Mouse (Mus musculus): ENCODE data around the gene Sgms2. TPM values are rescaled to one million over a fixed set of nuclear protein-coding genes. Genes with fewer than 3 reads are reported as not detected.

Gene Sgms2
- polyA plus RNA-seq, 1 experiment from 2014 or later, result 4.1 TPM

- ATAC-seq, result no peak
- WGBS, result 77% methylated on average over 7 of the region's 7 CpGs
- TF ChIP-seq EP300 (IDR thresholded peaks at IDR 0.05) (no peak), CTCF (IDR thresholded peaks at IDR 0.05) (no peak)
- H3K36me3 ChIP-seq (ENCODE audit: insufficient read depth, low read length), result no peaks in the 10 kb centered on the region
- H3K4me1 ChIP-seq (ENCODE audit: insufficient read depth, low read depth, low read length), result no peaks in the 10 kb centered on the region
- no peak for DNase-seq (ENCODE audit: low spot score)
- H3K9ac ChIP-seq (replicated peaks; ENCODE audit: low read depth), result no peak overlapping the region
- no peak overlapping the region for H3K4me3 ChIP-seq (ENCODE audit: low read depth, low read length)
- no peak overlapping the region for H3K27ac ChIP-seq (ENCODE audit: low read length)
- no peaks in the 10 kb centered on the region for H3K9me3 ChIP-seq (ENCODE audit: low read length)
- no peaks in the 10 kb centered on the region for H3K27me3 ChIP-seq (replicated peaks; ENCODE audit: insufficient read depth, low read length)
- H3K4me2 ChIP-seq (replicated peaks; ENCODE audit: low read depth, low read length), result no peak overlapping the region
These were observed 118.2 kb downstream of the Sgms2 start for GRCm38 (mm10) chr3:131372996-131373395.

- no peak for TF ChIP-seq EP300 (IDR thresholded peaks at IDR 0.05)
- TF ChIP-seq CTCF (IDR thresholded peaks at IDR 0.05), result no peak
- DNase-seq (ENCODE audit: low spot score), result no peak
These were observed 122.5 kb downstream of the Sgms2 start for GRCm38 (mm10) chr3:131368678-131369077.

GRCm38 (mm10) chr3:131367452-131367851, 123.8 kb downstream of the Sgms2 start:
- Histone ChIP-seq H3K9me3 (ENCODE audit: low read length) (no peaks in the 10 kb centered on the region), H3K4me1 (ENCODE audit: insufficient read depth, low read depth, low read length) (no peaks in the 10 kb centered on the region), H3K4me2 (replicated peaks; ENCODE audit: low read depth, low read length) (no peak overlapping the region), H3K27me3 (replicated peaks; ENCODE audit: insufficient read depth, low read length) (no peaks in the 10 kb centered on the region), H3K36me3 (ENCODE audit: insufficient read depth, low read length) (no peaks in the 10 kb centered on the region), H3K9ac (replicated peaks; ENCODE audit: low read depth) (no peak overlapping the region), H3K4me3 (ENCODE audit: low read depth, low read length) (no peak overlapping the region), H3K27ac (ENCODE audit: low read length) (no peak overlapping the region)
- ATAC-seq (no peak), DNase-seq (ENCODE audit: low spot score) (no peak)
- TF ChIP-seq EP300 (IDR thresholded peaks at IDR 0.05) (no peak), CTCF (IDR thresholded peaks at IDR 0.05) (no peak)
- 76% methylated on average over 4 of the region's 4 CpGs for WGBS

More at GRCm38 (mm10) chr3:131368678-131369077, 122.5 kb downstream of the Sgms2 start:
- no peaks in the 10 kb centered on the region for H3K4me1 ChIP-seq (ENCODE audit: insufficient read depth, low read depth, low read length)
- no peak for ATAC-seq
- H3K4me3 ChIP-seq (ENCODE audit: low read depth, low read length), result no peak overlapping the region
- 82% methylated on average over 8 of the region's 8 CpGs for WGBS
- H3K36me3 ChIP-seq (ENCODE audit: insufficient read depth, low read length), result no peaks in the 10 kb centered on the region
- H3K9ac ChIP-seq (replicated peaks; ENCODE audit: low read depth), result no peak overlapping the region
- H3K4me2 ChIP-seq (replicated peaks; ENCODE audit: low read depth, low read length), result no peak overlapping the region
- H3K27me3 ChIP-seq (replicated peaks; ENCODE audit: insufficient read depth, low read length), result no peaks in the 10 kb centered on the region
- no peaks in the 10 kb centered on the region for H3K9me3 ChIP-seq (ENCODE audit: low read length)
- H3K27ac ChIP-seq (ENCODE audit: low read length), result no peak overlapping the region

GRCm38 (mm10) chr3:131364632-131365446, 126.4 kb downstream of the Sgms2 start:
- H3K9me3 ChIP-seq (ENCODE audit: low read length), result no peaks in the 10 kb centered on the region
- H3K4me3 ChIP-seq (ENCODE audit: low read depth, low read length), result peak overlapping the region; percentile 15
- DNase-seq (ENCODE audit: low spot score) (peak; percentile 80), ATAC-seq (peak; percentile 91)
- 29% methylated on average over 23 of the region's 23 CpGs for WGBS
- no peak overlapping the region for H3K27ac ChIP-seq (ENCODE audit: low read length)
- peak overlapping the region; percentile 46 for H3K4me2 ChIP-seq (replicated peaks; ENCODE audit: low read depth, low read length)
- no peaks in the 10 kb centered on the region for H3K27me3 ChIP-seq (replicated peaks; ENCODE audit: insufficient read depth, low read length)
- no peaks in the 10 kb centered on the region for H3K36me3 ChIP-seq (ENCODE audit: insufficient read depth, low read length)
- no peaks in the 10 kb centered on the region for H3K4me1 ChIP-seq (ENCODE audit: insufficient read depth, low read depth, low read length)
- no peak overlapping the region for H3K9ac ChIP-seq (replicated peaks; ENCODE audit: low read depth)
- TF ChIP-seq EP300 (IDR thresholded peaks at IDR 0.05) (no peak), CTCF (IDR thresholded peaks at IDR 0.05) (no peak)

GRCm38 (mm10) chr3:131364194-131364593, 127.0 kb downstream of the Sgms2 start:
- H3K27me3 ChIP-seq (replicated peaks; ENCODE audit: insufficient read depth, low read length), result no peaks in the 10 kb centered on the region
- DNase-seq (ENCODE audit: low spot score) (no peak), ATAC-seq (peak; percentile 39)
- H3K4me2 ChIP-seq (replicated peaks; ENCODE audit: low read depth, low read length), result peak overlapping the region; percentile 46
- H3K9me3 ChIP-seq (ENCODE audit: low read length), result no peaks in the 10 kb centered on the region
- WGBS, result 29% methylated on average over 8 of the region's 8 CpGs
- peak overlapping the region; percentile 15; the same call in 1 of the 2 replicates for H3K4me3 ChIP-seq (ENCODE audit: low read depth, low read length)
- TF ChIP-seq EP300 (IDR thresholded peaks at IDR 0.05) (no peak), CTCF (IDR thresholded peaks at IDR 0.05) (no peak)
- H3K36me3 ChIP-seq (ENCODE audit: insufficient read depth, low read length), result no peaks in the 10 kb centered on the region
- H3K9ac ChIP-seq (replicated peaks; ENCODE audit: low read depth), result no peak overlapping the region
- no peaks in the 10 kb centered on the region for H3K4me1 ChIP-seq (ENCODE audit: insufficient read depth, low read depth, low read length)
- no peak overlapping the region for H3K27ac ChIP-seq (ENCODE audit: low read length)

GRCm38 (mm10) chr3:131363602-131364001, 127.6 kb downstream of the Sgms2 start:
- Histone ChIP-seq H3K9me3 (ENCODE audit: low read length) (no peaks in the 10 kb centered on the region), H3K27me3 (replicated peaks; ENCODE audit: insufficient read depth, low read length) (no peaks in the 10 kb centered on the region), H3K36me3 (ENCODE audit: insufficient read depth, low read length) (no peaks in the 10 kb centered on the region), H3K9ac (replicated peaks; ENCODE audit: low read depth) (no peak overlapping the region), H3K27ac (ENCODE audit: low read length) (no peak overlapping the region), H3K4me1 (ENCODE audit: insufficient read depth, low read depth, low read length) (no peaks in the 10 kb centered on the region), H3K4me3 (ENCODE audit: low read depth, low read length) (no peak overlapping the region), H3K4me2 (replicated peaks; ENCODE audit: low read depth, low read length) (no peak overlapping the region; the same call in 1 of the 2 replicates)
- DNase-seq (ENCODE audit: low spot score), result no peak
- TF ChIP-seq EP300 (IDR thresholded peaks at IDR 0.05) (no peak), CTCF (IDR thresholded peaks at IDR 0.05) (no peak)
- ATAC-seq, result no peak; the same call in 1 of the 2 replicates
- WGBS, result 57% methylated on average over 14 of the region's 14 CpGs

Data from lung, postnatal 0 days (tissue).